Mouse (Mus musculus) frontal cortex, postnatal 10 days (tissue): ENCODE results near the gene Slc25a17.

ENCODE experiments used
- DNase-seq, 2 experiments: peaks; one replicate each; pipeline ENCODE4 v3.0.0; 2022; ENCODE audit warnings: low spot score in 2 of 2, mixed read lengths in 1 of 2

Slc25a17 gene

GRCm38 (mm10) chr15:81301193-81302070 lies 59.2 kb downstream of the Slc25a17 start:
- DNase-seq: no peak

DNA sequence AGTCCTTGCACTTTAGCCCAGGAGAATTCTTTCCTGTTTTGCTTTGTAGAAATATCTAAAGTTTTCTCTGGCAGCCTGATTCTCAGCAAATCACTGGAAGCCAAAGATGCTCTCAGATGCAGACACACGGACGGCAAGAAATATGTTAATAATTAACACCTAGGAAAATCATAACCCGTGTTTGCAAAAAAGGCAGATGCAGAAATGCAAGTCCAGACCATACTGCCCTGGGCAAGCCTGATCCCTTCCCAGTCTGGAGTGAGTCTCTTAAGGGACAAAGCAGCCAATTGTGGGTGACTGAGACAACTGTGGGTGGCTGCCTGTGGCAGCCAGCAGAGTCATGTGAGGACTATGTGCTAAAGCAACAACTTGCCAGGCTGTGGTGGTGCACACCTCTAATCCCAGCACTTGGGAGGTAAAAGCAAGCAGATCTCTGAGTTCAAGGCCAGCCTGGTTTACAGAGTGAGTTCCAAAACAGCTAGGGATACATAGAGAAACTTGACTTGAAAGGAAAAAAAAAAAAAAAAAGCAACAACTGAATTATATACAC lies 60.0 kb downstream of the Slc25a17 start:
- no peak for DNase-seq

- DNase-seq: no peak
Observed at GRCm38 (mm10) chr15:81299549-81299948, 61.1 kb downstream of the Slc25a17 start.

GRCm38 (mm10) chr15:81298213-81298612 lies 62.4 kb downstream of the Slc25a17 start:
- no peak for DNase-seq

DNA sequence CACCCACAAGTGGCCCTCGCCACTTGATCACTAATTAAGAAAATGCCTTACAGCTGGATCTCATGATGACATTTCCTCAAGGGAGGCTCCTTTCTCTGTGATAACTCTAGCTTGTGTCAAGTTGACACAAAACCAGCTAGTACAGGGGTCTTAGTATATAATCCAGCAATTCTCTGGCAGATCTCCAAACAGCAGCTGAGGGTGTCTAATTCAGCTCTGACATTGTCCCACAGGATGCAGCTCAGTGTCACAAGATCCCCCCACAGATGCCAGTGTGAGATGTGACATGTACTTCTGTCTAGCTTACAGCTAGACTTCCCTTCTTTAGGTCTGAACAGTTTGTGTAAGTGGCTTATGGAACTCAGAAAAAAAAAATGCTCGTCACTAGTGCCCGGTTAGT lies 63.1 kb downstream of the Slc25a17 start:
- DNase-seq: no peak

- DNase-seq: no peak
Observed at GRCm38 (mm10) chr15:81294897-81295296, 65.7 kb downstream of the Slc25a17 start.

- DNase-seq: no peak
Observed at GRCm38 (mm10) chr15:81294386-81294785, 66.2 kb downstream of the Slc25a17 start.

GRCm38 (mm10) chr15:81290747-81291146 lies 69.9 kb downstream of the Slc25a17 start:
- DNase-seq: no peak

GRCm38 (mm10) chr15:81290230-81290629 lies 70.4 kb downstream of the Slc25a17 start:
- no peak for DNase-seq

- no peak for DNase-seq
Observed at GRCm38 (mm10) chr15:81284121-81284734, 76.4 kb downstream of the Slc25a17 start.

DNA sequence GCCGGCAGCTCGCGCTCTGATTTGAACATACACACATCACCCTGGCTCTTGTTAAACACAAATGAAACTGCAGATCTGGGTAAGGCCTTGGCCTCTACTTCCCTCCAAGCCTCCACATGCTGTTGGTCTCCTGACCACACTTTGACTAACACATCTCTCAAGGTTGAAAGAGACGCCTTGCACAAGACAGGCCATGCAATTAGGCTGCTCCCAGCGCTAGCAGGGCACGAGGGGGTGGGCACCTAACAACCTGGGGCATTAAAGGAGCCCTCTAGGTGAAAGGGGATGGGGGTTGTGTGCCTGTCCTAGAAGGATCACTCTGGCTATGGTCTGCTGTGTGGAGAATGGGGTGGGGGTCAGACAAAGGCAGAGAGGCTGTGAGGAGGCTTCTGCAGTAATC lies 81.9 kb downstream of the Slc25a17 start:
- DNase-seq: no peak

GRCm38 (mm10) chr15:81277928-81278327 lies 82.7 kb downstream of the Slc25a17 start:
- no peak for DNase-seq

DNA sequence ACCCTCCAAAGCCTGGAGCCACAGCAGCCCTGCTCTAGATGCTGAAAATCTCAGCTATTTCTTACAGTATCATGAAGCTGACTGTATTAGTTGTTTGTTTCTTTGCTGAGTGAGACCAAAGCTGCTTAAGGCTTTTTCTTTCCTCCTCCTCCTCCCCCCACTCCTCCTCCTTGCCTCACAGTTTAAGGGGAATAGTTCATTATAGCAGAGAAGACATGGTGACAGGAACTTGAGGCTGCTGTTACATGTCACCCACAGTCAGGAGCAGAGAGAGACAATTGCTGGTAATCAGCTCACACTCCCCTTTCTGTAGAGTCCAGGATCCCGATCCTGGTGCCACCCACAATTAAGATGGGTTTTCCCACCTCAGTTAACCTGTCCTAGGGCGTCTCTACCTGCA lies 87.3 kb downstream of the Slc25a17 start:
- DNase-seq: no peak

DNA sequence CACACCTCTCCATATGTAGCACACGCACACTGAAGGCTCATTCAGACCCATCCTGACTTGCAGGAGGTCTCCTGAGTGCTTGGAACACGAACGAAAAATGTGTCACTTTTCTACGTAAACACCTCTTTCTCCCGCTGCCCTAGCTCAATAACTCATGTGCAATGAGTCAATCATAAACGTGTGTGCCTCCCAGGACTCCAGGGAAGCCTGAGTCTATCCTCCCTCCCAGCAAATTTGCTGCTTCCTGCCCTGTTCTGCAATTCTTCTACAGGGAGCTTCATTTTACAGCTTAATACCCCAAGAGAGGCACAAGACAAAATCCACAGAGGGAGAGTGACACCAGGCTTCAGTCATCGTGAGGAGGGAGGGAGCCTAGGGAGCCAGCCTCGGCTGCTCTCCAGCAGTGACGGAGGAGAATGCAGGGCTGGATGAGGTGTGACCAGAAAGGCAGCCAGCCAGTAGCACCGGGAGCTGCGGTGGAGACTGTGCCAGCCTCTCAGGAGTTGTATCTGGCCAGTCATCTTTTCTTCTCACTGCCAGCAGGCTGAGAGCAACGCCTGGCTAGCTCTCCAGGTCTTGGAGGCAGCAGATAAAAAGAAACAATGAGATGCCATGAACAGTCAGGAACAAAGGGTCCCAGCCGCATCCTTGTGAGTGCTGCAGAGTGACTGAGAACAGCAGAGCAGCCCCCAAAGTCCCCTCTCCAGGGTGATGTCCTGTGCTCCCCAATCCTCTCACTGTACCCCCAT lies 88.1 kb downstream of the Slc25a17 start:
- DNase-seq: no peak
